Mouse (Mus musculus): ENCODE data around the gene Ccdc191.

Gene Ccdc191

DNA sequence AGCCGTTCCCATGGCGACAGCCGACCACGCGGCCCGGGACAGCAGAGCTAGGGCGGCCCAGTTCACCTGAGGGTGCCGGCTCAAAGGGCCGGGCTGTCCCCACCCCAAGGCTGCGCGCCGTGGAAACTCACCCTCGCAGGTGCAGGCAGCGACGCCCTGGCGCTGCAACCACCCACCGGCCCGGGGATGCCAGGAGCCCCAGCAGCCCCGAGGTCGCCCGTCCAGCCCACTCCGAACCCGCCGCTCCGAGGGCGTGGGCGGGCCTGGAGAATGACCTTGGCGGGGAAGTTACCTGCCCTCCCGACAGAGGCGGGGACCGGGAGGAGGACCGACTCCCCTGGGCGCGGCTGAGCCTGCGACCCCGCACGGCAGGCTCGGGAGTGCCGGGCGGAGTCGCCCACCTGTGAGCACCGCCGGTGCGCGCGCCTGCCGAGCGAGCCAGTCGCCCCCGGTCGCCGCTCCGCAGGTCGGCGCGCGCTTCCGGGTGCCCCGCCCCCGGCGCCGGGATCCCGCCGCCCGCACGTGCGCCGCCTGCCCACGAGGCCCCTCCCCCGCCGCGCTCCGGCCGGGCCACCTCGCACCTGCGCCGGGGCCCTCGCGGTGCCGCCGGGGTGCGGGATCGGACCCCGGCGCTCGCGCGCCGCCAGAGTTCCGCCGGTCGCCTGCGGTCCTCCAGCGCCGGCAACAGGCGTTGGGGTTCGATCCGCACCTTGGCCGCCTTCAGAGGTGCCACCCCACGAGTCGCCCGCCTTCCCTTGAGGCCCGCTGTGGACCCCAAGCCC is 89.9 kb downstream of the Ccdc191 start, which contains the start of gene Zdhhc23:
TSS of gene Zdhhc23 (minus strand) at position 464 of the 782 bp plus-strand sequence.
- no peak for DNase-seq (ENCODE audit: low read depth, low spot score)

DNA sequence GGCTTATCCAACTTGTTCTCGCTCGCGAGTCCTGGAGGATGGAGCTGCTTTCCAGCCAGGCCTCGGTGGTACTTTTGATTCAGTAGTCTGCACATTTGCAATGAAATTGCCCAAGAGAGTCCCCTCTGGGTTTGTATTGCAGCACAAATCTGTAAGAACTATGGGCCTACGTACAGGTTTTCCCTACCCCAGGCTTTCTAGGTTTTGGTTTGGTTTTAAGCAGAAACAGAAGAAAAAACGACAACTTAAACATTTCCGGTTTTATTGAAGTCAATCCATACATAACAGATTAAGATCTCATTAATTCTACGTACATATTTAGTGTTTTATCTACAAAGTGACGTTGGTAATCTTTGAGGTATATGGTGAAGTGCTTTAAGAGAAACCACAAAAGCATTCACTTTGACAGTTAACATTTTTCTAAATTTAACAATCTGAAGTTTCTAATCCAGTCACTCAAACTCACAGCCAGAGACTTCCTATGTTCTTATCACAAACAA is 90.6 kb downstream of the Ccdc191 start:
- DNase-seq (ENCODE audit: low read depth, low spot score): no peak

DNA sequence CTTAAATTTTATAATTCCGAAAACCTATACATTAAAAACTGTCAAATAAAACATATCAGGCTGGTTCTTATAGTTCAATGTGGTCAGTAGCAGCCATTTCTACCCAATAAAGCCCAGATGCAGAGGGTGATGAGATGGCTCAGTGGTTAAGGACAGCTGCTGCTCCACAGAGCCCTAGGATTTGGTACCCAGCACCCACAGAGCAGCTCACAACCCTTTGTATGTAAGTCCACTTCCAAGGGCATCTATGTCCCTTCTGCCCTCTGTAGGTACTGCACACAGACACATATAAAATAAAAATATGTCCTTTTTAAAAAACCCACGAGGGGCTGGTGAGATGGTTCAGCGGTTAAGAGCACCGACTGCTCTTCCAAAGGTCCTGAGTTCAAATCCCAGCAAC is 96.7 kb downstream of the Ccdc191 start:
- no peak for DNase-seq (ENCODE audit: low read depth, low spot score)

DNA sequence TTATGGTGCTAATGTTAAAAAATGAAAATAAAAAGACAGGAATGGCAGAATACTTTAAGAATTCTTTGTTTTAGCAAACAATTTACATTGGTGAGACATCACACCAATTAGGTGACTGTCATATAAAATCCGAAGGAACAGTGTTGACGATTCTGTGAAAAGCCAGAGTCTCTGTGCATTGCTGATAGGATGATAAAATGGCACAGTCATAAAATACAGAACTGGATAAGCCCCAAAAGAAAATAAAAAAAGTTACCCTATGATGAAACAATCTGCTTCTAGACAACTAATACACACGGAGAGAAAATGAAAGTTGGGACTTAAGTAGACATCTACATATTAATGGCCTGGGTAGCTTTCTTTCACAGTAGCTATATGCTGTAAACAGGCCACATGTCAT is 105.0 kb downstream of the Ccdc191 start:
- no peak for DNase-seq (ENCODE audit: low read depth, low spot score)

DNA sequence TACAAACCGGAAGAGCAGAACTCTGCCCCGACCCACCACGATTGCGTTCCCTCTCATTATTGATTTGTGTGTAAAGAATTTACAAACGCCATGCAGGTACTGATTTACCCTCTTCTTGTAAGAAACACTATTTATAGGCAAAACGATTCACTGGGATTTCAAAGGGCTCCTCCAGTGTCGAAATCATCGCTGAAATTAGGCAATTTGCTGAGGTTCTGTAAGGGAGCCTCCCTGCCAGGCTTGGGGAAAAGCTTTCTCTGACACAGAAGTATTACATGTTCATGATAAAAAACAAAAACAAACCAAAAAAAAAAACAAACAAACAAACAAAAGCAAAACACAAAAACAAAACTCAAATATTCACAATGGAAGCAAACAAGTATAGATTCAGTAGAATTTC is 109.5 kb downstream of the Ccdc191 start:
- no peak for DNase-seq (ENCODE audit: low read depth, low spot score)

DNA sequence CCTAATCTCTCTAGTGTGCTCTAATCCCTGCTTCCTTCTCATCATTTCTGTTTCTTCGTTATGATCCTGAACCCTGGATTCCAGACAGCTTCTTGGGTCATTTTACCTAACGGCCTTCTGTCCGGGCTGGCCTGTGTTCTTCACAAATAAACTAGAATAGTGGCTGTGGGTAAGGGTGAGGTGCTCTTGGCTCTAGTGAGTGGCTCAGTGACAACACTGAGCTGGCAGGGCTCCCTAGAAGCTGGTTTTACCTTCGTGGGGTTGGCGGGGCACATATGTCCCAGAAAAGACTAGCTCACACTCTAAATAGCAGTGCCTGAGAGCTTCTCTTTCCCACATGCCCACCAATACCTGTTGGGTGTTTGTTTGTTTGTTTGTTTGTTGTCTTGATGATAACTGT is 109.9 kb downstream of the Ccdc191 start:
- no peak for DNase-seq (ENCODE audit: low read depth, low spot score)

DNA sequence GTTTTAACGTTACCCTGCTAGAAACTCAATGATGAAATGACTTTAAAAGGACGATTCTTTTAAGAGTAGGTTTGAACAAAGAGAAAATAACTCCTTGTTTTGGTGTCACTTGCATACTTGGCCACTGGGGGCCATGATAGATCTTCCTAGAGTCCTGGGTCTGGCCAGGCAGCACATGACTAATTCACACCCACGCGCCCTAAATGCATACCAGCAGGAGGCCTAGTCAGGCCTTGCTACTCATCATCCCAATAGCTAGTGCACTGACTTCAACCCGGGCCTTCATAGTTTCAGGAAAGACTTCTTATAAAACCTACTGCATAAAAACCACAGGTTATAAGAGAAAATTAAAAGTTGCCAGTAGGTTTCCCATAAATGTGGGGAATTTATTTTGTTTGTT is 112.5 kb downstream of the Ccdc191 start:
- no peak for DNase-seq (ENCODE audit: low read depth, low spot score)

DNA sequence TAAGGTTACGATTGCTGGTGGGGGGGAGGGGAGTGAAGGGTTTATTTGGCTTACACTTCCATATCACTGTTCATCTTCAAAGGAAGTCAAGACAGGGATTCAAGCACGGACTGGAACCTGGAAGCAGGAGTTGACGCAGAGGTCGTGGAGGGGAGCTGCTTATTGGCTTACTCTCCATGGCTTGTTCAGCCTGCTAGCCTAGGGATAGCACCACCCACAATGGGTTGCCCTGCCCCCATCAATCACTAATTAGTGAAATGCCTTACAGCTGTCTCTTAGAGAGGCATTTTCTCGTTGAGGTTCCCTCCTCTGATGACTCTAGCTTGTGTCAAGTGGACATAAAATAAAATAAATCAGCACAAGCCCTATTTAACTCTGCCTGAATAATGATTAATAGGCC is 121.4 kb downstream of the Ccdc191 start:
- no peak for DNase-seq (ENCODE audit: low read depth, low spot score)
